Mouse (Mus musculus) ovary, adult 18-20 months (tissue): Measurements from ENCODE around the gene Col5a2.

ENCODE experiments used
- DNase-seq: peaks from one replicate; pipeline ENCODE4 v3.0.0; 2022; ENCODE audit warnings: low spot score, mixed read lengths

Gene Col5a2

GRCm38 (mm10) chr1:45423915-45424314 lies 79.2 kb downstream of the Col5a2 start:
- no peak for DNase-seq

- DNase-seq, result no peak
Observed at GRCm38 (mm10) chr1:45420554-45420953, 82.5 kb downstream of the Col5a2 start.

DNA sequence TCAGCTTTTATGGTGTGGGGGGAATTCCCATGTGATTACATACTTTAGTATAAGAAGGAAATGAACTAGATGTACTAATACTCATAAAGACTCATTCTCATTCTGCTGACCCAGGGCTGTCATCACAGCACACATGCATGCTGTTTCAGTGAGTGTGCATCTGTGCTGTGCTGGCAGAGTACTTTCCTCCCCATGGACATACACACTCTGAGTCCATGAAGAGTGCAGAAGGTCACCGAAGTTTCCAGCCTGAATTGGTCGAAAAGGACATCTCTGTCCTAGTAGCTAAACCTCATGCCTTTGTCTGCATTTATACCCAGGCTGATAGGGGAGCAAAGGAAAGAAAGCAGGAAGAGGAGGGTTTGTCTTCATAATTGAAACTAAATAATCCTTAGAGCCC lies 83.2 kb downstream of the Col5a2 start:
- no peak for DNase-seq

DNA sequence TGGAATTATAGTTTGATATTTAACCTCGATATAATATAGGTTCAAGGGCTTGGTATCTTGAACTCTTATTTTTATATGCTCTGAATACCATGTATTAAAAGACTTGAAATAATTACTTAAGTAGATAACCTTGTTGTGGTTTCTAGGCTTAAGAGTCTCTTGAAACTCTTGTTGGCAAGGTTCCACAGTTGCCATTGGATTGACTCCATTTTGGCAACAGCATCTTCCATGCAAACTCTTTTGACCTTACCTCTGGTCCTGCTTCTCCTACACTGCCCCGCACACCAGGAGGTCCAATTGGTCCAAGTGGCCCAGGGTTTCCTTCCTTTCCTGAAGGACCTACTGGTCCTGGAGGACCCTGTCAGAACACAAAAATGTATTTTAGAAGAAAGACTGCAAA lies 121.2 kb downstream of the Col5a2 start:
- DNase-seq, result no peak

GRCm38 (mm10) chr1:45379992-45380690 lies 122.9 kb downstream of the Col5a2 start:
- no peak for DNase-seq

DNA sequence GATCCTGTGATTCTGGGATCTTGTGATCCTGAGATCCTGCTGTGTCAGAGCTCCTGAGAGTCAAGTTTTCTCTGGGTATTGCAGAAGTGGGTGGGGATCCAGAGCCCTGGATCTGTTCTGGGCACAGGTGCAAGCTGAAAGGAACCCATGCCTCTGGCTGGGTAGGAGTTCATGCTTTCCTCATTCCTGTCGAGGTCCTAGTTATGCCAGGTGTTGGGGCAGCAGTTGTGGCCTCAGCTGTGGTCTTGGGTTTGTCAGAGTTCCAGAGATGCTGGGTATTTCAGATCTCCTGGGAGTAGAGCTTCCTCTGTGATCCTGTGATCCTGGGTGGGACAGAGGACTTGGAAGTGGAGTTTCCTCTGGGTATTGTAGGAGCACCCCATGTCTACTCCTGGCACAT lies 137.7 kb downstream of the Col5a2 start:
- DNase-seq, result no peak

- DNase-seq, result no peak
Observed at GRCm38 (mm10) chr1:45363274-45363673, 139.8 kb downstream of the Col5a2 start.

DNA sequence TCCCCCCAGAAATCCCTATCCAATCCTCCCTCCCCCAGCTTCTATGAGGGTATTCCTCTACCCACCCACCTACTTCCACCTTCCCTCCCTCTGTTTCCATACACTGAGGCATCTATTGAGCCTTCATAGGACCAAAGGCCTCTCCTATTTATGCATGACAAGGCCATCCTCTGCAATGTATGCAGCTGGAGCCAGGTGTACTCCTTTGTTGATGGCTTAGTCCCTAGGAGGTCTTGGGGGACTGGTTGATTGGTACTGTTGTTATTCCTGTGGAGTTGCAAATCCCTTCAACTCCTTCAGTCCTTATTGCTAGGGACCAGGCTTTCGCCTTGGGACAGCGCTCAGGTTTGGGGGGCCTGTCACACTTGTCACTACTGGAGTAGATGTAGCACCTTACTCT lies 143.4 kb downstream of the Col5a2 start:
- no peak for DNase-seq

DNA sequence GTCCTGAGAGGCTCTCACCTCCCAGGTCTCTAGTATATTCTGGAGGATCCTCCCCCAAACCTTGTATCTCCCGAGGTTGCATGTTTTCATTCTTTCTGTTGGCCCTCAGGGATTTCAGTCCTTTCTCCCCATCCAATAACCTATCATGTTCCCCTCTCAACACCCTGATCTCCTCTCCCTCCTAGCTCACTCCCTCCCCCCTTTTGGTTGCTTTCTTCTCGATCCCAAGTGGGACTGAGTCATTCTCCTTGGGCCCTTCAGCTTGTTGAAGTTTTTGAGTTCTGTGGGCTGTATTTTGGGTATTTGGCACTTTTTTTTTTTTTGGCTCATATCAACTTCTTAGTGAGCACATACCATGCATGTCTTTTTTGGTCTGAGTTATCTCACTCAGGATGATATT lies 143.9 kb downstream of the Col5a2 start:
- no peak for DNase-seq

- DNase-seq, result no peak
Observed at GRCm38 (mm10) chr1:45358020-45358419, 145.1 kb downstream of the Col5a2 start.

GRCm38 (mm10) chr1:45355944-45356343 lies 147.1 kb downstream of the Col5a2 start:
- no peak for DNase-seq

DNA sequence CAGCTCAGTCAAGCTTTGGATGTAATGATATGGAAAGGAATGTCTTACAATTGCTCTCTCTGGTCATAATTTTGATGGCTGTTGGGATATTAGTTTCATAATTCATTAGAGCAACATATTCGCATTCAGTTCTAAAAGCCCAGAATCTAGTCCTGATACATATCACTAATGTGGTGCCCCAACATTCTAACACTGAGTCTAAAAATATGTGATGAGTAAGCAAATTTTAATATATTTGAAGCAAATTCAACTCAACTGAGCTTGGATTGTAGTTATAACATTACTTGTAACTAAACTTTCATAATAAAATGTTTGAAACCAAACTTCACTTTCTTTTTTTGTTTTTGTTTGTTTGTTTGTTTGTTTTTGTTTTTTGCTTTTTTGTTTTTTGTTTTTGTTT lies 173.9 kb downstream of the Col5a2 start:
- no peak for DNase-seq
